Comparison of ENCODE assay signal across 7 mouse cellular contexts in genomic region chr3:96557694-96558093, GRCm38 (mm10). TPM values are rescaled to one million over a fixed set of nuclear protein-coding genes. Genes with fewer than 3 reads are reported as not detected.
DNase-seq lines count a peak whose midpoint lies in the region; ATAC-seq lines count a peak whose summit lies in the region.

Gene Txnip, plus strand, starts transcription at chr3:96557957.

- intact Hi-C loops in gastrocnemius, postnatal 36 days (cut with DNase I) = no loop called here
- intact Hi-C loops in left cerebral cortex, postnatal 25 days (cut with DNase I) = loop anchor here (2.0 kb wide), 1 partner anchor 17 kb away; no protein-coding TSS in a partner anchor

- peak within 1 kb of the TSS; percentile 95 for H3K27ac ChIP-seq in intestine, embryonic 15.5 days
- peak within 1 kb of the TSS; percentile 90 for H3K27ac ChIP-seq in midbrain, embryonic 10.5 days (replicated peaks)

- H3K9ac ChIP-seq in intestine, embryonic 15.5 days = peak within 1 kb of the TSS; percentile 76

- WGBS in intestine, embryonic 15.5 days = under 1% methylated on average over 26 of the region's 26 CpGs
- 0% methylated on average over 26 of the region's 26 CpGs for WGBS in midbrain, embryonic 10.5 days

- peak; percentile 100 for DNase-seq in adrenal gland, adult 2 months
- peak; percentile 97 for DNase-seq in embryo, embryonic 11.5 days (ENCODE audit: low read depth, low spot score)
- peak; percentile 100 for DNase-seq in gastrocnemius, postnatal 36 days
- peak; percentile 96 to 97 for DNase-seq in left cerebral cortex, postnatal 25 days (ENCODE audit: low spot score in 2 of 2)
- DNase-seq in midbrain, embryonic 10.5 days (ENCODE audit: low spot score) = peak; percentile 100
- peak; percentile 99 for DNase-seq in right cerebral cortex, postnatal 4 days

- H3K9me3 ChIP-seq in intestine, embryonic 15.5 days = no peaks in the 10 kb centered on the region
- H3K9me3 ChIP-seq in midbrain, embryonic 10.5 days (replicated peaks) = no peaks in the 10 kb centered on the region

- peaks cover 45% of the 10 kb centered on the region for H3K4me1 ChIP-seq in intestine, embryonic 15.5 days (replicated peaks)
- peaks cover 56% of the 10 kb centered on the region for H3K4me1 ChIP-seq in midbrain, embryonic 10.5 days

- H3K27me3 ChIP-seq in intestine, embryonic 15.5 days (replicated peaks) = no peaks in the 10 kb centered on the region
- no peaks in the 10 kb centered on the region for H3K27me3 ChIP-seq in midbrain, embryonic 10.5 days (ENCODE audit: low read depth, poor library complexity, severe bottlenecking)

- peak; percentile 98 for ATAC-seq in intestine, embryonic 15.5 days

- peaks cover 9% of the 10 kb centered on the region; the same call in 1 of the 2 replicates for H3K36me3 ChIP-seq in intestine, embryonic 15.5 days
- peaks cover 23% of the 10 kb centered on the region for H3K36me3 ChIP-seq in midbrain, embryonic 10.5 days

- peak within 1 kb of the TSS; percentile 62 for H3K4me3 ChIP-seq in intestine, embryonic 15.5 days (replicated peaks)
- peak within 1 kb of the TSS; percentile 81 for H3K4me3 ChIP-seq in midbrain, embryonic 10.5 days

- peak within 1 kb of the TSS; percentile 83 for H3K4me2 ChIP-seq in intestine, embryonic 15.5 days (replicated peaks)

RNA-seq across cellular contexts. Expression of gene Txnip, which starts in this region (rescaled TPM):
- 100 to 1,000 TPM; 421 to 430 TPM for total RNA-seq in adrenal gland, adult 2 months (2021)
- 390 and 481 TPM in 2 replicates for polyA plus RNA-seq in adrenal gland, adult 2 months (2012; rRNA removed)
- total RNA-seq in gastrocnemius, postnatal 36 days (2021) = 100 to 1,000 TPM; 572 to 620 TPM
- polyA plus RNA-seq in intestine, embryonic 15.5 days (2015; fragmentation: Nextera tagmentation; extraction: Ambion mirVana) = 136 and 146 TPM in 2 replicates
- total RNA-seq in left cerebral cortex, postnatal 25 days (2021) = 10 to 100 TPM; 18.3 to 18.5 TPM
- polyA plus RNA-seq in midbrain, embryonic 10.5 days (2016; fragmentation: Nextera tagmentation; extraction: Ambion mirVana) = 31.5 and 41.7 TPM in 2 replicates

Comparison
In these comparisons a context has a peak if more than half of its experiments do, and no peak if none do; other contexts are left out.
1. Peak in every context shown above with its lines: DNase-seq, ATAC-seq, H3K4me3 ChIP-seq and H3K27ac ChIP-seq.
2. RNA of gene Txnip (total RNA-seq): 572 to 620 TPM in gastrocnemius, postnatal 36 days and 421 to 430 TPM in adrenal gland, adult 2 months; 18.3 to 18.5 TPM in left cerebral cortex, postnatal 25 days; every median in the first group is over 10 times any median in the second.